Mouse (Mus musculus) lung, postnatal 0 days (tissue): Measurements from ENCODE around the gene Ankrd52.

ENCODE experiments used
- CTCF ChIP-seq: IDR thresholded peaks from 2 replicates; pipeline ENCODE4 v1.5.1; 2016; ENCODE audit warnings: antibody characterized with exemption, mild to moderate bottlenecking
- EP300 ChIP-seq: IDR thresholded peaks from 2 replicates; pipeline ENCODE4 v1.6.1; 2016; ENCODE audit warnings: antibody characterized with exemption, mild to moderate bottlenecking, control low read depth

DNA sequence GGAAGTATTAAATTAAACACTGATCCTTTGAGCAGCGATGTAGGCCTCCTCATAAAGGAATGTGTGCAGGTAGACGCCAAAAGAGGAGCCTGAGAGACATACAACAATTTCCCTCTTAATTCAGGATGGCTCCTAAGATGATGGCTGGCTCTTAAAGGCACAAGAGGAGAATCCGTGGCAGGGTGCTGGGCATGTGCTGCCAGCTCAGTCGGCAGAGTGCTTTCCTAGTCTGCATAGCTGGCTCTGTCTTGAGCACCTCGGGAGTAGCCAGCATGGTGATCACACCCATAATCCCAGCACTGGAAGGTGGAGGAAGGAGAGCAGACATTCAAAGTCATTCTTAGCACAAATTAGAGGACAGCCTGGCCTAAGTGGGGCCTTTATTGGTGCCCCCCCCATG is 59.0 kb downstream of the Ankrd52 start:
- TF ChIP-seq CTCF (no peak), EP300 (no peak)
